Mouse (Mus musculus): ENCODE data around the gene Plcb3.

Gene Plcb3

DNA sequence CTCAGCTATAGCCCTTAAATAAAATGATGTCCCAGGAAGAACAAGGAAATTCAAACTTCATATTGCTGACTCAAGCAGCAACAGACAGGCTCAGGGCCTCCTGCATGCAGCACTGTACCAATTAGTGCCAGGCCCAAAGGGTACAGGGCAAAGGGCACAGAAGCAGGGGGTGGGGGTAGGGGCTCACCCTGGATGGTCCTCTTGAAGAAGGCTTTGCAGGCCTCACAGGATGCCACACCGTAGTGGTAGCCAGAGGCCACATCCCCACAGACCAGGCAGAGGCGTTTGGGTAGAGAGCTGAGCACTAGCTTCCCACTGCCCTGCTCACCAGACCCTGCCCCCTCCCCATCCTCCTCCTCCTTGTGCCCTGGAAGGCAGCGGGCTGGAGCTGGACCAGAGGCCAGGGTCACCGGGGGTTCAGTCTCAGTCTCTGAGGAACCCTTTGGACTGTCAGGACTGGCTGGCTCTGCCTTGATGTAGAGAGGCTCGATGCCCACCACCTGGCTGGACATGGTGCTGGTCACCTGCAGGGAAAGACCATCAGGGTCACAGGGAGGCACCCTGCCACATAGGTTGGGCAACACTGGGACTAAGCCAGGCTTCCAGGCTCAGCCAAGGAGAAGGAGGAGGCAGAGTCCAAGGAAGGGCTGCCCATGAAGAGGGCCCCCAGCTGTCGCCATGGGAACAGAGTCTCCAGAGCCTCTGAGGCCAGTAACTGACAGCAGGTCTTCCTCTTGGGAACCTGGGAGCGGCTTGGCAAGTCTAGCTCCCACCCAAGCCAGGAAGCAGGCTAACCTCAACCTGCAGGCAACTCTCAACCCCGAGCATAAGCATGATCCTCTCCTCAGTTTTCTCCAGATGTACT lies 56.2 kb downstream of the Plcb3 start:
- peak; percentile 80 to 86 for DNase-seq

DNA sequence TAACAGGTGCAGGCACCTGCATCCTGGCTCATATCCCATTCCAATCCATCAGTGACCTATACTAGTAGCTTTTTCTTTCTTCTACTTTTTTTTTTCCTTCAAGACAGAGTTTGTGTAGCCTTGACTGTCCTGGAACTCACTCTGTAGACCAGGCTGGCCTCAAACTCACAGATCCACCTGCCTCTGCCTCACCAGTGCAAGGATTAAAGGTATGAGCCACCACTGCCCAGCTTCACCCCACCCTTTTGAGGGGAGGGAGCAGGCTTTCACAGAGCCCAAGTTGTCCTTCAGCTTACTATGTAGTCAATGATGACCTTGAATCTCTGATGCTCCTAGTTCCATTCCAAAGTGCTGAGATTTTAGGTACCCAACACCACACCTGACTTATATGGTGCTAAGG lies 56.8 kb downstream of the Plcb3 start:
- DNase-seq, result no peak

DNA sequence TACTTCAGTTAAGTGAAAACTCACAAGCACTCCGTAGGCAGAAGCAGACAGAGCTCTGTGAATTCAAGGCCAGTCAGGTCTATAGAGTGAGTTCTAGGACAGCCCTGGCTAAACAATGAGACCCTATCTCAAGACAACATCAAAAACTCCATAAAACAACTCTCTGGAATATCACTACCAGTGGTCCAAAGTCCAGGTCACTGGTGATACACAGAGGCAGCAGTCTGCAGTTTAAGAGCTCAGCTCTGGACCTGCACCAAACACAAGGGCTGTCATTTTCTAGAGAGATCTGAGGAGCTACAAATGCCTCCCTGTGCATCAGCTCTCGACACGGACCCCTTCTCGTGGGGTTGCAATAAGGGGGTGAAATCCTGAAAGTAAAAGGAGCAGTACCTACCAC lies 57.9 kb downstream of the Plcb3 start:
- DNase-seq, result no peak

DNA sequence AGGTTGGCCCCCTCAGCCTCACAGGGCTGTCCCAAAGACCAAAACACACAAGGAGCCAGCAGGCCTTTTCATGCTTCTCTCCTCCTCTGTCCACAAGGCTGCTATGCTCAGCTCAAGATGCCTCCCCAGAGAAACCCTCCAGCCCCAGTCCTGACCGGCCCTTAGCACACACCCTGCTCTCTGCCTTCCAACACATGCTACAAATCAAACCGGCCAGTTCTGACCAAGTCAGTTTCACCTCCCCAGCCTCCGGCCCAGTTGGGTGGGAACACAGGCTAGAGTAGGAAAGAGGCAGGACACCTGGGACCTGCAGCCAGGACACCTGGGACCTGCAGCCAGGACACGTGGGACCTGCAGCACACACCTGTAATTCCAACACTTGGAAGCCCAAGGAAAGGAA lies 59.8 kb downstream of the Plcb3 start:
- no peak for DNase-seq

- no peak for DNase-seq
Observed at GRCm38 (mm10) chr19:6915276-6915675, 61.0 kb downstream of the Plcb3 start.

- DNase-seq, result no peak
Observed at GRCm38 (mm10) chr19:6914540-6914939, 61.7 kb downstream of the Plcb3 start.

DNA sequence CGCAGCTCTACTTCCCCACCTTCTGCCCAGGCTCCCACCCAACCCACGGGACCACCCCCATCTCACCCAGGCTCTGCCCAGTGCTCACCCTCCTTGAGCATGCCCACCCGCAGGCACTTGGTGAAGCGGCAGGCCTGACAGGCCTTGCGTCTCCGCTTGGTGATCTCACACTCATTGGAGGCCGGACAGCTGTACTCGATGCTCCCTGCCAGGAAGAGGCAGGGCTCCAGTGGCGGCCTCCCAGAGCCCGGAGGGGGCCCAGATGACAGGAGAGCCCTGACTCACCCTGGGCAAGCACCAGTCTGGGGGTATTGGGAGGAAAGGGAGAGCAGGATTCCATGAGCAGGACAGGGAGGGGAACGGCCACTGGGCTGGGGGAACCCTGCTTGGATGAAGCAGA lies 62.3 kb downstream of the Plcb3 start:
- DNase-seq, result no peak

DNA sequence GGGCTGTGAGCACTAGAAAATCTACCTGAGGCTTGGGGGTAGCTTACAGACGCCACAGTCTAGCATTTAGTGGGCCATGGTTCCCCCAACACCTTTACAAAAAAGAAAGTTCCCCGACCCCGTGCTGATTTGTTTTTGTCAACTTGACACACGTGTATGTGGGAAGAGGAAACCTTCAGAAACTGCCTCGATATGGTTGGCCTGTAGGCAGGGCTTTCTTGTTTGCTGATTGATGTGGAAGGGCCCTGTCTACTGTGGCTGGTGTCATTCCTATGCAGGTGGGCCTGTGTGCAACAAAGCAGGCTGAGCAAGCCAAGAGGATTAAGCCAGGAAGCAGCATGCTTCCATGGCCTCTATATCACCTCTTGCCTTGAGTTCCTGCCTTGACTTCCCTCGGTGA lies 63.2 kb downstream of the Plcb3 start:
- no peak for DNase-seq

DNA sequence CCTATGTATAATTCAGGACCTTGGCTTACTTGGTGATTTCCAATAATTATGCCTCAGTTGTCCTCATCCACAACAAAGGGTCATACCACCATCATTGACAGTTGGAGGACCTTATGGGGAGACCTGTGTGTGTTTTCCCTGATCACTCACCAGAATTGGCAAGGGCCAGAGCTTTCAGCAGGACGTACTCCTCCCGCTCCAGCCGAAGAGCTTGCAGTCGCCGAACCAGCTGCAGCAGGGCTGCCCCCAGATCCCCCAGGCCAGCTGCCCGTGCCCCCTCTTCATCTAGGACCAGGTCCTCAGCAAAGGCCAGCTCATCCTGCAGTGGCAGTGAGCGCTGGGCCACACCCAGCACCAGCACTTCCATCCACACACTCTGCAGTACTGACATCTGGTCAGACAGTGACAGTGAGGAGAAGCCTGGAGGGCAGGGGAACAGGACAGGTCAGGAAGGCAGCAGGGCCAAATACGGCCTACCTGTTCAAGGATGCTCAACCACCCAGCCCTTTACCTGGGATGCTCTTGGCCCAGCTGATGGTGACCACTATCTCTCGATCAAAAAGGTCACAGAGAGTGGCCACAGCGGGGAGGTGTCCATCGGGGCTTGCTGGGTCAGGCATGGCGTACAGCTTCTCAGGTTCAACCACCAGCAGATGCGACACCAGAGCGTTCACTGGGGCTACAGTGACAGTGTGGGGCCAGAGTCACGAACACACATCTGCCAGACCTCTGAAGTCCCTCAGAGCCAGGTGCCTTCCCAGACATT lies 63.9 kb downstream of the Plcb3 start:
- DNase-seq, result no peak

GRCm38 (mm10) chr19:6911101-6912074 lies 64.9 kb downstream of the Plcb3 start:
- DNase-seq, result peak in 1 of 2 experiments; percentile 6

- DNase-seq, result peak in 1 of 2 experiments; percentile 70
Observed at GRCm38 (mm10) chr19:6910306-6910705, 66.0 kb downstream of the Plcb3 start.

DNA sequence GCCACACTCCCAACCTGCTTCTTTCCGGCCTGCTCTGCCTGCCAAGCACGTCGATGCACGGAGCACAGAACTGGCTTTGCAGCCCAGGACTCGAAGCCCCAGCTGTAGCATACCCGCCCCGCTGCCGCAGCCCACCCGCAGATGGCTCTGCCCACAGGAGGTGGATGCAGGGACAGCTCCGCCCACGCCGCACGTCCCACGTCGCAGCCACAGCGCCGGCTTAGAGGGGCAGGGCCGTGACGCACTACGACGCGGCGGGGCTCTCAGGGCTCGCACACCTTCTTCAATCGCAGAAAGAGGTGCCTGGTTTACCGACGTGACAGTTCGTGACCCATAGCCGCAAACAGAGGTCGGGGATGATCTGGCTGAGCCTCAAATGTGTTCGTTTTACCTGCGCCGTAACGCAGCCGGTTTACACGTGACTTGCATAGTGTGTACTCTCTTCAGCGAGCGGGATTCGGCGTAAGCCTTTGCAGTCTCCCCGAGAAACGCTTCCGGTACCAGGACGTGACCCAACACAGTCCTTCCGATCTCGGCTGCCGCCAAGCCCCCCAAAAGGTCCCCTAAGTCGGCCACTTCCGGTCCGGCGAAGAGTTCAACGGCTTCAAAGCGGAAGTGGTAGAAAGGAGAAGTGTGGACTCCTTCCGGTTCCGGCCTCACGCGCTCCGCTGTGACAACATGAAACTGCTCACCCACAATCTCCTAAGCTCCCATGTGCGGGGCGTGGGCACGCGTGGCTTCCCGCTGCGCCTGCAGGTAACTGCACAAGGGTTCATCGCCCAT lies 66.6 kb downstream of the Plcb3 start, which contains the start of the genes Trmt112 and Prdx5:
TSS of gene Trmt112 (plus strand) at position 192 of the 783 bp plus-strand sequence.
TSS of gene Prdx5 (minus strand) at position 600 of the 783 bp plus-strand sequence.
- peak; percentile 93 to 94 for DNase-seq

- DNase-seq, result no peak
Observed at GRCm38 (mm10) chr19:6909021-6909420, 67.2 kb downstream of the Plcb3 start.

- DNase-seq, result no peak
Observed at GRCm38 (mm10) chr19:6907811-6908540, 68.3 kb downstream of the Plcb3 start.

- DNase-seq, result no peak
Observed at GRCm38 (mm10) chr19:6907094-6907493, 69.2 kb downstream of the Plcb3 start.

GRCm38 (mm10) chr19:6906199-6906598 lies 70.1 kb downstream of the Plcb3 start:
- peak; percentile 62 to 75 for DNase-seq

DNA sequence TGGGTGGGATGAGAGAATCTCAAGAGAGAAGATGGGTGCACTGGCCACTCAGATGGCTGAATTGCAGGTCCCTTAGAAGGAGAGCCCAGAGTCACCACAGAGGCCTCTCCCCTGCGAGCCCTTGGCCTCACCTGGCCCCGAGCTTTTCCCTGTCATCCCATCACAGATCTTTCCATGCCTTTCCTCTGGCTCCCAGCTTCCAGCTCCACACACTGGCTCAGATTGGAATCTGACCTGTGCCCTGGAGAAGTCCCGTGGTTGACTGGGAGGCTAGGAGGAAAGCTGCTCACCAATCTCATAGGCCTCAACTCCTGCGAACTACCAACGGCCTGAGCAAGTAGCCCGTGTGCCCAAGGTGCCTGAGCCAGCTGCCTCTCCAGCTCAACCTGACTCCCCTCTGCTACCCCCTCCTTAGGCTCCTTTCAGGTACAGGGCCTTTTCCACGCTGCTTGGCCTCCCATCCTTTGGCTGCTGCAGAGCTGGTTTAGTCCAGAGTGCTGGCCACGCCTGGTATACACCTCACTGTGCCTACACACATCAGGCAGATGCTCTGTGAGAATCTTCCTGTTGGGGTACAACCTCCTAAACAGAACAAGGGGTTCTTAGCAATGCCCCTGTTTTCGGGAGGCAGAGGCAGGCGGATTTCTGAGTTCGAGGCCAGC lies 70.6 kb downstream of the Plcb3 start:
- DNase-seq, result peak in 1 of 2 experiments; percentile 52

DNA sequence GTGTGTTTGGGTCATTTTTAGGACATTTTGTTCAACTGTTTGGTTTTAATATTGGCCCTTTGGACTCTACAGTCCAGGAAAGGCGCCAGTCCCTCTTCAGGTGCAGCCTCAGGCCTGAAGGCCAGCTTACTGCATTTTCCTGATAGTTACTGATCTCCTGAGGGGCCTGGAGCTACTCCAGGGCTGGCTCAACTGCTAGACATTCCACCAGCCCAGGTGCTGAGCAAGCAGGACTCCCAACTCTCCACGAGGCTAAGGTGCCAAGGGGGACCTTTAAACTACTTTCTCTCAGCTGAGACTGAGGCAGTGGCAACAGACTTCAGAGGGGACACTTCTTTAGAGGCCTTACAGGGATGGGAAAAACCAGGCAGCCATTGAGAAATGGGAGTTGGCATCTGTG lies 71.4 kb downstream of the Plcb3 start:
- peak; percentile 90 to 92 for DNase-seq

- DNase-seq, result peak in 1 of 2 experiments; percentile 74
Observed at GRCm38 (mm10) chr19:6903031-6903430, 73.2 kb downstream of the Plcb3 start.

Measured in kidney, adult 8-10 months (tissue).